Mouse (Mus musculus): ENCODE measurements at regions not wholly inside any gene's neighbourhood (a gene's known extent, or its start where the extent isn't known, plus 50 kb on each side); places are given as distances from the start of the nearest gene placed in this dataset.
A peak's percentile ranks its signal among the peaks of the same experiment; 100 is the strongest.

- Histone ChIP-seq H3K9ac (no peak overlapping the region), H3K36me3 (no peaks in the 10 kb centered on the region), H3K4me1 (replicated peaks) (no peaks in the 10 kb centered on the region), H3K27me3 (replicated peaks) (no peaks in the 10 kb centered on the region), H3K27ac (no peak overlapping the region), H3K9me3 (no peaks in the 10 kb centered on the region), H3K4me2 (replicated peaks) (no peak overlapping the region), H3K4me3 (replicated peaks) (no peak overlapping the region)
- WGBS, result 77% methylated on average over 1 of the region's 1 CpGs
- ATAC-seq, result no peak
Measured at GRCm38 (mm10) chr8:76601566-76601965, 297.7 kb upstream of the Nr3c2 start.

GRCm38 (mm10) chr8:76618721-76619120 lies 280.5 kb upstream of the Nr3c2 start:
- 0 out of 2 replicates have a peak, but pooled peaks have one; percentile 15 for ATAC-seq
- WGBS, result 66% methylated on average over 2 of the region's 2 CpGs
- H3K4me2 ChIP-seq (replicated peaks), result no peak overlapping the region
- H3K27ac ChIP-seq, result no peak overlapping the region
- H3K27me3 ChIP-seq (replicated peaks), result no peaks in the 10 kb centered on the region
- H3K36me3 ChIP-seq, result no peaks in the 10 kb centered on the region
- H3K4me3 ChIP-seq (replicated peaks), result no peak overlapping the region
- no peak overlapping the region for H3K9ac ChIP-seq
- H3K9me3 ChIP-seq, result no peaks in the 10 kb centered on the region
- H3K4me1 ChIP-seq (replicated peaks), result no peaks in the 10 kb centered on the region

GRCm38 (mm10) chr8:76620853-76621252 lies 278.4 kb upstream of the Nr3c2 start:
- no peak overlapping the region for H3K9ac ChIP-seq
- no peaks in the 10 kb centered on the region for H3K9me3 ChIP-seq
- no peaks in the 10 kb centered on the region for H3K36me3 ChIP-seq
- H3K27ac ChIP-seq, result no peak overlapping the region
- no peak overlapping the region for H3K4me2 ChIP-seq (replicated peaks)
- no peaks in the 10 kb centered on the region for H3K27me3 ChIP-seq (replicated peaks)
- 61% methylated on average over 3 of the region's 3 CpGs for WGBS
- no peak overlapping the region for H3K4me3 ChIP-seq (replicated peaks)
- no peaks in the 10 kb centered on the region for H3K4me1 ChIP-seq (replicated peaks)
- no peak for ATAC-seq

GRCm38 (mm10) chr8:76633086-76633485 lies 266.2 kb upstream of the Nr3c2 start:
- Histone ChIP-seq H3K36me3 (no peaks in the 10 kb centered on the region), H3K9ac (no peak overlapping the region), H3K9me3 (no peaks in the 10 kb centered on the region), H3K4me2 (replicated peaks) (no peak overlapping the region), H3K4me3 (replicated peaks) (no peak overlapping the region), H3K27ac (no peak overlapping the region), H3K27me3 (replicated peaks) (no peaks in the 10 kb centered on the region), H3K4me1 (replicated peaks) (no peaks in the 10 kb centered on the region)
- WGBS, result 53% methylated on average over 1 of the region's 1 CpGs
- no peak for ATAC-seq

Measured in intestine, embryonic 15.5 days (tissue).